Mouse (Mus musculus) thymus, adult 18-20 months (tissue): ENCODE measurements around the gene Itgad.

Experiments used
- DNase-seq, 2 experiments: peaks; one replicate each; pipeline ENCODE4 v3.0.0; 2022; ENCODE audit warnings: mixed read lengths in 2 of 2

The Itgad gene

GRCm38 (mm10) chr7:128180546-128180945 lies 26.4 kb downstream of the Itgad start:
- DNase-seq, result peak; percentile 14 to 25

- peak; percentile 45 to 52 for DNase-seq
These were observed 27.5 kb downstream of the Itgad start for GRCm38 (mm10) chr7:128181691-128182090.

GRCm38 (mm10) chr7:128201607-128202006 lies 47.4 kb downstream of the Itgad start:
- DNase-seq, result no peak

- no peak for DNase-seq
These were observed 48.9 kb downstream of the Itgad start for GRCm38 (mm10) chr7:128203071-128203470.

- no peak for DNase-seq
These were observed 50.0 kb downstream of the Itgad start for GRCm38 (mm10) chr7:128204179-128204578.

GRCm38 (mm10) chr7:128205695-128206094 lies 51.5 kb downstream of the Itgad start:
- no peak for DNase-seq

GRCm38 (mm10) chr7:128206152-128206551 lies 52.0 kb downstream of the Itgad start, which contains the start of gene Cox6a2:
Cox6a2 (minus strand) TSS chr7:128206387.
- no peak for DNase-seq

- peak; percentile 8 to 21 for DNase-seq
These were observed 54.0 kb downstream of the Itgad start for GRCm38 (mm10) chr7:128208187-128208586.

- no peak for DNase-seq
These were observed 55.6 kb downstream of the Itgad start for GRCm38 (mm10) chr7:128209826-128210225.

GRCm38 (mm10) chr7:128219952-128220351 lies 65.8 kb downstream of the Itgad start:
- DNase-seq, result no peak

- DNase-seq, result no peak
These were observed 66.8 kb downstream of the Itgad start for GRCm38 (mm10) chr7:128220936-128221335.

GRCm38 (mm10) chr7:128231741-128232140 lies 77.6 kb downstream of the Itgad start:
- no peak for DNase-seq

- DNase-seq, result no peak
These were observed 80.6 kb downstream of the Itgad start for GRCm38 (mm10) chr7:128234796-128235195.

GRCm38 (mm10) chr7:128235481-128235880 lies 81.3 kb downstream of the Itgad start:
- DNase-seq, result no peak

- no peak for DNase-seq
These were observed 82.2 kb downstream of the Itgad start for GRCm38 (mm10) chr7:128236426-128236825.

- DNase-seq, result peak; percentile 69 to 75
These were observed 82.8 kb downstream of the Itgad start, which contains the start of gene Armc5 for GRCm38 (mm10) chr7:128236856-128237592. Armc5 (plus strand) TSS chr7:128237342.

GRCm38 (mm10) chr7:128237593-128237926 lies 83.4 kb downstream of the Itgad start:
- DNase-seq, result no peak

- peak; percentile 99 to 100 for DNase-seq
These were observed 84.0 kb downstream of the Itgad start, which contains the start of gene 9130023H24Rik for GRCm38 (mm10) chr7:128237927-128238778. 9130023H24Rik (minus strand) TSS chr7:128238031.

GRCm38 (mm10) chr7:128238991-128239390 lies 84.8 kb downstream of the Itgad start:
- DNase-seq, result no peak

GRCm38 (mm10) chr7:128240131-128240784 lies 86.1 kb downstream of the Itgad start:
- peak in 1 of 2 experiments; percentile 9 for DNase-seq

GRCm38 (mm10) chr7:128242331-128242730 lies 88.2 kb downstream of the Itgad start:
- DNase-seq, result no peak

- DNase-seq, result no peak
These were observed 89.7 kb downstream of the Itgad start for GRCm38 (mm10) chr7:128243921-128244320.

GRCm38 (mm10) chr7:128244410-128245025 lies 90.3 kb downstream of the Itgad start:
- DNase-seq, result no peak
